8 mouse cellular contexts compared by ENCODE assay signal in the genomic region with DNA sequence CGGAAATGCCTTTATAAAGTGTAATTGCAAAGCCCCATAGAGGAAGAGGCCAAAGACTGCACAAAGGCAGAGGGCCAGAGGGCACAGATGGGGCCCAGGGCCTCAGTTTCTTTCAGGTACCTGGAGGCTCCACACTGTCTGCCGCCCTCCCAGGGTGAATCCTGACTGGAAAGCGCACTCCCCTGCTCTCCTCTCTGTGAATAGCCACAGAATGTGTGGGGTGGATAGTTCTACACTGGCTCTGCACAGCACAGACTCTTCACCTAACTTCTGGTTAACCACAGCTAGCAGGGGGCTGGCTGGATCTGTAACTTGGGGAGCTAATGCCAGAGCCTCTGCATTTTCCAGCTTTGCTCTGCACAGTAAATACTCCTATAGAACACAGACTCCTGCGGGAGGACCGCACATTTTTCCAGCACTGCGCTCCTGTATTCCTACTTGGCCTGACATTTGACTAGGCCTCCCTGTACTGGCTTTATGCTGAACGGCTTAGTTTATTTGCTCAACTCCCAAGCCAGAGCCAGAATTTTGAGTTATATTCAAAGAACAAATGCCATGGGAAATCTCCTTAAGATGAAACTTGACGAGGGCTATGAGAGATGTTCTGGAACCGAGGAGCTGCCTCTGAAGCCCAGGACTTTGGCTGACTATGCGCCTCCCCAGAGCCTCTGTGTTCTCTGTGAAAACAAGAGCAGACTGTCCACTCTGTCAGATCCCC. TPM values are rescaled to one million over a fixed set of nuclear protein-coding genes. Genes with fewer than 3 reads are reported as not detected.
DNase-seq lines count a peak whose midpoint lies in the region; ATAC-seq and TF ChIP-seq lines count a peak whose summit lies in the region.

No protein-coding gene starts in this region.

- 44% methylated on average over 10 of the region's 10 CpGs for WGBS in heart, embryonic 13.5 days
- 60% methylated on average over 10 of the region's 10 CpGs for WGBS in liver, embryonic 15.5 days (ENCODE audit: insufficient replicate concordance)

- peak; percentile 34 for ATAC-seq in heart, embryonic 13.5 days (ENCODE audit: extremely low read depth, insufficient number of reproducible peaks, low FRiP score, low TSS enrichment)
- ATAC-seq in liver, embryonic 15.5 days (ENCODE audit: insufficient read depth) = no peak

- H3K4me3 ChIP-seq in E14TG2a.4 (replicated peaks; ENCODE audit: low read length) = peak overlapping the region; percentile 47
- no peak overlapping the region for H3K4me3 ChIP-seq in heart, embryonic 13.5 days
- H3K4me3 ChIP-seq in liver, embryonic 15.5 days (replicated peaks) = no peak overlapping the region

- no peak for TF ChIP-seq CTCF in E14TG2a.4 (conservative IDR thresholded peaks at IDR 0.05; ENCODE audit: low read length)

- peak overlapping the region; percentile 70 for H3K9ac ChIP-seq in heart, embryonic 13.5 days
- no peak overlapping the region for H3K9ac ChIP-seq in liver, embryonic 15.5 days

- H3K9me3 ChIP-seq in E14TG2a.4 (ENCODE audit: low read length) = no peaks in the 10 kb centered on the region
- no peaks in the 10 kb centered on the region for H3K9me3 ChIP-seq in heart, embryonic 13.5 days
- H3K9me3 ChIP-seq in liver, embryonic 15.5 days (replicated peaks) = no peaks in the 10 kb centered on the region

- no peak overlapping the region for H3K4me2 ChIP-seq in heart, embryonic 13.5 days
- no peak overlapping the region for H3K4me2 ChIP-seq in liver, embryonic 15.5 days

- peaks cover 3% of the 10 kb centered on the region for H3K27me3 ChIP-seq in E14TG2a.4 (ENCODE audit: insufficient read depth, low read length)
- H3K27me3 ChIP-seq in heart, embryonic 13.5 days (replicated peaks) = no peaks in the 10 kb centered on the region
- no peaks in the 10 kb centered on the region; the same call in 1 of the 2 replicates for H3K27me3 ChIP-seq in liver, embryonic 15.5 days

- no peaks in the 10 kb centered on the region for H3K36me3 ChIP-seq in E14TG2a.4 (ENCODE audit: insufficient read depth, low read length)
- H3K36me3 ChIP-seq in heart, embryonic 13.5 days = no peaks in the 10 kb centered on the region
- H3K36me3 ChIP-seq in liver, embryonic 15.5 days (replicated peaks) = no peaks in the 10 kb centered on the region

- peaks cover 66% of the 10 kb centered on the region for H3K4me1 ChIP-seq in E14TG2a.4 (replicated peaks; ENCODE audit: low read depth, low read length)
- H3K4me1 ChIP-seq in heart, embryonic 13.5 days = peaks cover 88% of the 10 kb centered on the region
- H3K4me1 ChIP-seq in liver, embryonic 15.5 days (replicated peaks) = peaks cover 75% of the 10 kb centered on the region

- peak overlapping the region; percentile 97 for H3K27ac ChIP-seq in heart, embryonic 13.5 days (replicated peaks)
- H3K27ac ChIP-seq in liver, embryonic 15.5 days (replicated peaks) = peak overlapping the region; percentile 74; the same call in 1 of the 2 replicates

- DNase-seq in embryo, embryonic 9.5 days (ENCODE audit: extremely low spot score) = peak; percentile 45
- no peak for DNase-seq in layer of hippocampus, postnatal 10 days (ENCODE audit: low spot score in 2 of 2)
- no peak for DNase-seq in frontal cortex, postnatal 10 days (ENCODE audit: low spot score in 2 of 2)
- DNase-seq in cerebellum, adult 9-11 months = no peak
- no peak for DNase-seq in kidney, adult 18-20 months

RNA-seq across cellular contexts. Expression of a gene that starts 18.8 kb away (rescaled TPM):
- polyA plus RNA-seq in heart, embryonic 13.5 days (2015; fragmentation: Nextera tagmentation; extraction: Ambion mirVana) = 64.6 and 78.2 TPM in 2 replicates
- 11.1 and 13.6 TPM in 2 replicates for polyA plus RNA-seq in liver, embryonic 15.5 days (2015; fragmentation: Nextera tagmentation; extraction: Ambion mirVana)
- 1 to 10 TPM; 7.1 to 8.9 TPM for total RNA-seq in layer of hippocampus, postnatal 10 days (2021)
